Mouse (Mus musculus) heart, postnatal 0 days (tissue): ENCODE data around the gene Palld. TPM values are rescaled to one million over a fixed set of nuclear protein-coding genes. Genes with fewer than 3 reads are reported as not detected.
A peak's percentile ranks its signal among the peaks of the same experiment; 100 is the strongest.

Experiments
- ATAC-seq: fragments of 200-750 bp; cut with Nextera tagmentation; 2 replicates; pipeline ENCODE4 v1.8.0; 2017; ENCODE audit warnings: low read depth, moderate number of reproducible peaks, moderate library complexity; ENCODE audit not compliant: insufficient read depth
- DNase-seq: peaks from one replicate; pipeline ENCODE4 v3.0.0-alpha.2; 2016; ENCODE audit warnings: low spot score
- H3K27ac ChIP-seq: fragments of 300-500 bp; sonication (generic); 2 replicates; pipeline ENCODE4 v1.5.1; 2014; ENCODE audit warnings: low read depth, mild to moderate bottlenecking
- H3K27me3 ChIP-seq: fragments of 300-500 bp; sonication (generic); 2 replicates; pipeline ENCODE4 v1.6.1; 2014; ENCODE audit warnings: low read length, mixed read lengths; ENCODE audit not compliant: control insufficient read depth, insufficient read depth
- H3K36me3 ChIP-seq: fragments of 300-500 bp; sonication (generic); replicated peaks from 2 replicates; pipeline ENCODE4 v1.6.1; 2014; ENCODE audit warnings: low read length, mixed read lengths; ENCODE audit not compliant: control insufficient read depth, insufficient read depth
- H3K4me1 ChIP-seq: fragments of 300-500 bp; sonication (generic); 2 replicates; pipeline ENCODE4 v1.6.1; 2014; ENCODE audit warnings: antibody characterized with exemption; ENCODE audit not compliant: control insufficient read depth, insufficient read depth
- H3K4me2 ChIP-seq: fragments of 300-500 bp; sonication (generic); 2 replicates; pipeline ENCODE4 v1.6.1; 2014; ENCODE audit warnings: low read depth, mild to moderate bottlenecking, low read length, moderate library complexity
- H3K4me3 ChIP-seq: fragments of 300-500 bp; sonication (generic); 2 replicates; pipeline ENCODE4 v1.5.1; 2014; ENCODE audit warnings: low read depth, low read length
- H3K9ac ChIP-seq: fragments of 300-500 bp; sonication (generic); replicated peaks from 2 replicates; pipeline ENCODE4 v1.6.1; 2014; ENCODE audit warnings: low read depth, low read length, mixed read lengths
- H3K9me3 ChIP-seq: fragments of 300-500 bp; sonication (generic); replicated peaks from 2 replicates; pipeline ENCODE4 v1.6.1; 2016; ENCODE audit warnings: low read length; ENCODE audit not compliant: control insufficient read depth
- CTCF ChIP-seq: IDR thresholded peaks from 2 replicates; pipeline ENCODE4 v1.5.1; 2016; ENCODE audit warnings: antibody characterized with exemption, control low read depth, low read depth
- EP300 ChIP-seq: IDR thresholded peaks from 2 replicates; pipeline ENCODE4 v1.6.1; 2016; ENCODE audit warnings: antibody characterized with exemption, low read depth
- WGBS: fragments of 180-500 bp; shearing (Covaris S2); extraction: QIAGEN DNeasy Blood & Tissue Kit; methylation state at CpG from one replicate; pipeline ENCODE4 v1.1.7; 2014; 5-methylcytosine and 5-hydroxymethylcytosine counted together
- polyA plus RNA-seq: library from polyadenylated mRNA; unstranded; fragments of >200 nt; fragmentation: Nextera tagmentation; extraction: Ambion mirVana; gene quantifications from 2 replicates; pipeline ENCODE4 v1.2.1, GENCODE M21; 2015
- total RNA-seq: library from RNA; depleted of rRNA; stranded (reverse); fragments of >200 nt; gene quantifications from 2 replicates; pipeline ENCODE4 v1.2.3, GENCODE M21; 2014; ENCODE audit warnings: low replicate concordance

Gene Palld
- total and polyA plus RNA-seq, 2 experiments from 2014 or later: 103 to 127 TPM

DNA sequence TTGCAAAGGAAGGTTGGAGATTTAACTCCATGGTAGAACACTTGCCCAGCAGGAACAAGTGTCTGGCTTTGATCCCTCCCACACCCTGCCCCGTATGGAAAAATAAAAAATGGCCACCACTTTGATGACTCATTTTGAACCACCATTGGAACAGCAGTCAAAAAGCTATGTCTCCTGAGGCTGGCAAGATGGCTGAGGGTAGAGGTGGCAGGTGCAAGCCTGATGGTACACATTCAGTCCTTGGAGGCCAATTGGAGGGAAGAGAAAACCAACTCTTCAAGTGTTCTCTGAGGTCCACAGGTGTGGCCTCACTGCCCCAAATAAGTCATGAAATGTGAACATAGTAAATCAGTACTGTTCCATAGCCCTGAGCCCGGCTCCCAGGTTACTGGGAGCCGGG, 210.4 kb downstream of the Palld start:
- Histone ChIP-seq H3K27ac (0 out of 2 replicates have a peak overlapping the region, but pooled peaks have one; percentile 3), H3K9me3 (no peaks in the 10 kb centered on the region), H3K4me3 (no peak overlapping the region), H3K36me3 (peaks cover 10% of the 10 kb centered on the region), H3K4me2 (no peak overlapping the region), H3K4me1 (peaks cover 6% of the 10 kb centered on the region; the same call in 1 of the 2 replicates), H3K9ac (no peak overlapping the region), H3K27me3 (no peaks in the 10 kb centered on the region)
- TF ChIP-seq CTCF (no peak), EP300 (no peak)
- 85% methylated on average over 3 of the region's 3 CpGs for WGBS
- ATAC-seq: no peak
- DNase-seq: no peak

DNA sequence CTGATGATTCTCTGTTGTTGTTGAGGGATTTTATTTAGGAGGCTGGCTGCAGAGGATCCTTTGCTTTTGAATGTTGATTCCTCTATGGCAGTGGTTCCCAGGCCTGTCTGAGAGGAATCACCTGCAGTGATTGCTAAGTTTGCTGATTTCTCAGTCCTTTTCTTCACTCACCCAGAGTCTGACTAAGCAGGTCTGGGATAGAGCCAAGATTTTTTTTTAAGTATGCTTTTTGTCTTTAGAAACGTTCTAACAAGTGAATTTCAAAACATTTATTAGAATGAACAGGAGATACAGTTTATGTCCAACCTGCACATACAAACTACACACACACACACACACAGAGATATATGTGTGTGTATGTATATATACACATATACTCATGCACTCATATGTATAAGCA, 211.1 kb downstream of the Palld start:
- Histone ChIP-seq H3K4me2 (no peak overlapping the region), H3K27ac (no peak overlapping the region), H3K27me3 (no peaks in the 10 kb centered on the region), H3K9ac (no peak overlapping the region), H3K4me3 (no peak overlapping the region), H3K9me3 (no peaks in the 10 kb centered on the region), H3K4me1 (peaks cover 5% of the 10 kb centered on the region; the same call in 1 of the 2 replicates), H3K36me3 (peaks cover 13% of the 10 kb centered on the region)
- no peak for DNase-seq
- no peak for ATAC-seq
- TF ChIP-seq CTCF (no peak), EP300 (no peak)
- WGBS: 23% methylated on average over 1 of the region's 1 CpGs

- DNase-seq (no peak), ATAC-seq (no peak)
- H3K27ac ChIP-seq: no peak overlapping the region
- peaks cover 33% of the 10 kb centered on the region for H3K36me3 ChIP-seq
- H3K9me3 ChIP-seq: no peaks in the 10 kb centered on the region
- no peak overlapping the region for H3K4me2 ChIP-seq
- no peak overlapping the region for H3K9ac ChIP-seq
- no peaks in the 10 kb centered on the region for H3K27me3 ChIP-seq
- H3K4me3 ChIP-seq: no peak overlapping the region
- TF ChIP-seq CTCF: no peak
- WGBS: 82% methylated on average over 4 of the region's 4 CpGs
- peaks cover 8% of the 10 kb centered on the region for H3K4me1 ChIP-seq
Observed at GRCm38 (mm10) chr8:61687071-61687470, 215.4 kb downstream of the Palld start.

DNA sequence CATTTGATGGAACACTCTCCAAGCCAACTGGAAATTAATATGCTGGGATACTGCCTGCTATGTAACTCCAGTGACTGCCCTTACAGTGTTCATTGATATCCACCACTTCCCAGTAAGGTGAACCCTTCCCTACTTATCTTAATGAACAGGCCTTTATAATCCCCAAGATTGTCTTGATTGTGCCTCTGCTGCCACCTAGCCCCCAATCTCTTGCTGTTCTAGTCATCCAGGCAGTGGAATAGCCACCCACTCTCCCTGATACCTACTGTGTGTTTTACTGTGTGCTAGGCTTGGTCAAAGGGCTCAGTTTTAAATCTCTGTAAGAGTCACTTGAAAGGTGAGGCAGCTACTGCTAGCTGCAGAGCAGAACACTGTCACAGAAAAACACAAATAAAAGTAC, 216.2 kb downstream of the Palld start:
- ATAC-seq (no peak), DNase-seq (no peak)
- Histone ChIP-seq H3K4me3 (no peak overlapping the region), H3K27ac (no peak overlapping the region), H3K36me3 (peaks cover 33% of the 10 kb centered on the region), H3K27me3 (no peaks in the 10 kb centered on the region), H3K9ac (no peak overlapping the region), H3K4me1 (peaks cover 13% of the 10 kb centered on the region), H3K4me2 (no peak overlapping the region), H3K9me3 (no peaks in the 10 kb centered on the region)
- TF ChIP-seq CTCF: peak; percentile 35; the same call in 1 of the 2 replicates
- no peak for TF ChIP-seq EP300

DNA sequence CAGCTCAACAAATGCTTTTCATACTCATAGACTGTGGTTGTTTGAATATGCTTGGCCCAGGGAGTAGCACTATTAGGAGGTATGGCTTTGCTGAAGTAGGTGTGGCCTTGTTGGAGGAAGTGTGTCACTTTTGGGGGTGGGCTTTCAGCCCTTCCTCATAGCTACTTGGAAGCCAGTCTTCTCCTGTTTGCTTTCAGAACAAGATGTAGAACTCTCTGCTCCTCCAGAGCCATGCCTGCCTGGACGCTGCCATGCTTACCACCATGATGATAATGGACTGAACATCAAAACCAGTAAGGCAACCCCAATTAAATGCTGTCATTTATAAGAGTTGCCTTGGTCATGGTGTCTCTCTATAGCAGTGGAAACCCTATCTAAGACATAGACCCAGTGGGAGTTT, 217.2 kb downstream of the Palld start:
- ATAC-seq: no peak
- no peak for DNase-seq
- no peak overlapping the region for H3K27ac ChIP-seq
- H3K36me3 ChIP-seq: peaks cover 33% of the 10 kb centered on the region
- TF ChIP-seq EP300 (no peak), CTCF (no peak)
- no peak overlapping the region for H3K9ac ChIP-seq
- H3K27me3 ChIP-seq: no peaks in the 10 kb centered on the region
- no peaks in the 10 kb centered on the region for H3K9me3 ChIP-seq
- WGBS: 86% methylated on average over 1 of the region's 1 CpGs
- peaks cover 20% of the 10 kb centered on the region for H3K4me1 ChIP-seq
- H3K4me2 ChIP-seq: no peak overlapping the region
- H3K4me3 ChIP-seq: no peak overlapping the region

- DNase-seq (no peak), ATAC-seq (no peak)
- Histone ChIP-seq H3K9ac (no peak overlapping the region), H3K9me3 (no peaks in the 10 kb centered on the region), H3K4me2 (no peak overlapping the region), H3K27ac (peak overlapping the region; percentile 22), H3K4me1 (peaks cover 29% of the 10 kb centered on the region), H3K27me3 (no peaks in the 10 kb centered on the region), H3K4me3 (no peak overlapping the region), H3K36me3 (peaks cover 38% of the 10 kb centered on the region)
- WGBS: 86% methylated on average over 4 of the region's 4 CpGs
- no peak for TF ChIP-seq CTCF
- TF ChIP-seq EP300: no peak
Observed at GRCm38 (mm10) chr8:61684280-61684939, 218.1 kb downstream of the Palld start.
